Mouse (Mus musculus) cerebellum, adult 2 months (tissue): ENCODE results near the gene Plg. TPM values are rescaled to one million over a fixed set of nuclear protein-coding genes. Genes with fewer than 3 reads are reported as not detected.

Experiments used
- DNase-seq, 2 experiments: peaks; one replicate each; pipeline ENCODE4 v3.0.0; 2021
- H3K27ac ChIP-seq: fragments of 200-500 bp; 2 replicates; pipeline ENCODE4 v1.5.1; 2012; ENCODE audit warnings: low read length, control low read depth, inconsistent platforms; ENCODE audit not compliant: insufficient read depth
- H3K27me3 ChIP-seq: fragments of 200-500 bp; 2 replicates; pipeline ENCODE4 v1.6.1; 2012; ENCODE audit warnings: inconsistent platforms, mild to moderate bottlenecking, low read length, moderate library complexity; ENCODE audit not compliant: control insufficient read depth, insufficient read depth
- H3K4me1 ChIP-seq: fragments of 200-500 bp; 2 replicates; pipeline ENCODE4 v1.6.1; 2011; ENCODE audit warnings: low read length; ENCODE audit not compliant: control insufficient read depth, insufficient read depth
- H3K4me3 ChIP-seq: fragments of 200-500 bp; replicated peaks from 2 replicates; pipeline ENCODE3; 2011; ENCODE audit warnings: mild to moderate bottlenecking, low read depth, low read length, control low read depth; ENCODE audit not compliant: insufficient read depth
- CTCF ChIP-seq: fragments of 200-500 bp; IDR thresholded peaks from 2 replicates; pipeline ENCODE4 v1.5.1; 2011; ENCODE audit warnings: low read depth, mild to moderate bottlenecking, control low read depth, low read length, moderate library complexity, borderline replicate concordance; ENCODE audit not compliant: insufficient read depth
- POLR2A ChIP-seq: fragments of 200-500 bp; IDR thresholded peaks from 2 replicates; pipeline ENCODE4 v1.6.1; 2011; ENCODE audit warnings: low read length, control low read depth, borderline replicate concordance; ENCODE audit not compliant: insufficient read depth
- WGBS: fragments of 180-500 bp; shearing (Covaris S2); methylation state at CpG from one replicate; pipeline ENCODE4 v1.1.7; 2018; 5-methylcytosine and 5-hydroxymethylcytosine counted together
- polyA plus RNA-seq: library from polyadenylated mRNA; depleted of rRNA; stranded (reverse); fragments of >200 nt; gene quantifications from 2 replicates; pipeline ENCODE4 v1.2.3, GENCODE M21; 2012; rRNA removed

The Plg gene
- polyA plus RNA-seq: 0.24 and 0.46 TPM in 2 replicates

GRCm38 (mm10) chr17:12377981-12378705 is at the start of gene Plg:
Gene Plg, plus strand, starts transcription at chr17:12378608.
- Histone ChIP-seq H3K4me1 (no peaks in the 10 kb centered on the region), H3K4me3 (no peak within 1 kb of the TSS), H3K27me3 (no peaks in the 10 kb centered on the region), H3K27ac (no peak within 1 kb of the TSS)
- DNase-seq: no peak
- WGBS: 91% methylated on average over 11 of the region's 11 CpGs
- TF ChIP-seq CTCF (no peak), POLR2A (no peak)

GRCm38 (mm10) chr17:12335115-12335514 is 43.3 kb upstream of the Plg start:
- TF ChIP-seq CTCF (no peak), POLR2A (no peak)
- no peaks in the 10 kb centered on the region for H3K27me3 ChIP-seq
- H3K27ac ChIP-seq: no peak overlapping the region
- WGBS: 82% methylated on average over 6 of the region's 6 CpGs
- H3K4me1 ChIP-seq: no peaks in the 10 kb centered on the region
- H3K4me3 ChIP-seq: no peak overlapping the region
- DNase-seq: no peak

GRCm38 (mm10) chr17:12336073-12336868 is 42.1 kb upstream of the Plg start:
- Histone ChIP-seq H3K27ac (no peak overlapping the region), H3K27me3 (no peaks in the 10 kb centered on the region), H3K4me3 (no peak overlapping the region), H3K4me1 (no peaks in the 10 kb centered on the region)
- TF ChIP-seq POLR2A (no peak), CTCF (no peak)
- DNase-seq: no peak
- WGBS: 67% methylated on average over 19 of the region's 19 CpGs

GRCm38 (mm10) chr17:12337156-12337555 is 41.3 kb upstream of the Plg start:
- no peak overlapping the region for H3K27ac ChIP-seq
- no peak for TF ChIP-seq CTCF
- no peak for TF ChIP-seq POLR2A
- 84% methylated on average over 4 of the region's 4 CpGs for WGBS
- no peaks in the 10 kb centered on the region for H3K27me3 ChIP-seq
- H3K4me1 ChIP-seq: no peaks in the 10 kb centered on the region
- H3K4me3 ChIP-seq: no peak overlapping the region
- no peak for DNase-seq

GRCm38 (mm10) chr17:12343702-12344376 is 34.6 kb upstream of the Plg start:
- WGBS: 51% methylated on average over 9 of the region's 9 CpGs
- Histone ChIP-seq H3K4me1 (no peaks in the 10 kb centered on the region), H3K4me3 (no peak overlapping the region), H3K27ac (no peak overlapping the region), H3K27me3 (no peaks in the 10 kb centered on the region)
- no peak for TF ChIP-seq CTCF
- no peak for TF ChIP-seq POLR2A
- DNase-seq: no peak

- Histone ChIP-seq H3K27ac (no peak overlapping the region), H3K27me3 (no peaks in the 10 kb centered on the region), H3K4me1 (no peaks in the 10 kb centered on the region), H3K4me3 (no peak overlapping the region)
- no peak for DNase-seq
- WGBS: 98% methylated on average over 1 of the region's 1 CpGs
- no peak for TF ChIP-seq CTCF
- TF ChIP-seq POLR2A: no peak
These were observed 30.9 kb upstream of the Plg start for GRCm38 (mm10) chr17:12347462-12347861.

GRCm38 (mm10) chr17:12351564-12351963 is 26.8 kb upstream of the Plg start:
- Histone ChIP-seq H3K4me3 (no peak overlapping the region), H3K27me3 (no peaks in the 10 kb centered on the region), H3K27ac (no peak overlapping the region), H3K4me1 (no peaks in the 10 kb centered on the region)
- no peak for DNase-seq
- 88% methylated on average over 6 of the region's 6 CpGs for WGBS
- TF ChIP-seq POLR2A (no peak), CTCF (no peak)
